Mouse (Mus musculus) T-cell, adult 2 months (primary cell): ENCODE results near the gene Gipc2.
"Not testable (repeated sequence)": the region's sequence is repeated elsewhere in the genome, so short reads cannot be mapped to it uniquely, and the experiment has no call there.

Source experiments
- DNase-seq: peaks from one replicate; pipeline ENCODE4 v3.0.0; 2022; ENCODE audit warnings: low spot score

Gipc2 gene

GRCm38 (mm10) chr3:152166099-152166423, at the start of gene Gipc2:
Gene Gipc2, minus strand, starts transcription at chr3:152166230.
- DNase-seq, result no peak

- DNase-seq, result no peak
These were observed 47.4 kb upstream of the Gipc2 start for GRCm38 (mm10) chr3:152213416-152213815.

GRCm38 (mm10) chr3:152211731-152212279, 45.8 kb upstream of the Gipc2 start:
- DNase-seq, result peak; percentile 79

GRCm38 (mm10) chr3:152210728-152211391, 44.8 kb upstream of the Gipc2 start:
- DNase-seq, result peak; percentile 65

- DNase-seq, result peak; percentile 100
These were observed 44.1 kb upstream of the Gipc2 start, which contains the start of the genes Dnajb4 and Fubp1 for GRCm38 (mm10) chr3:152209967-152210634. Gene Dnajb4, minus strand, starts transcription at chr3:152210302. Gene Fubp1, plus strand, starts transcription at chr3:152210422.

GRCm38 (mm10) chr3:152209177-152209966, 43.3 kb upstream of the Gipc2 start:
- DNase-seq, result no peak

- no peak for DNase-seq
These were observed 42.3 kb upstream of the Gipc2 start for GRCm38 (mm10) chr3:152208096-152208885.

GRCm38 (mm10) chr3:152207156-152207555, 41.1 kb upstream of the Gipc2 start:
- DNase-seq, result no peak

- peak; percentile 13 for DNase-seq
These were observed 38.5 kb upstream of the Gipc2 start for GRCm38 (mm10) chr3:152204577-152204976.

GRCm38 (mm10) chr3:152203996-152204395, 38.0 kb upstream of the Gipc2 start:
- DNase-seq, result no peak

- no peak for DNase-seq
These were observed 37.4 kb upstream of the Gipc2 start for GRCm38 (mm10) chr3:152203411-152203810.

GRCm38 (mm10) chr3:152202942-152203341, 36.9 kb upstream of the Gipc2 start:
- DNase-seq, result no peak

- no peak for DNase-seq
These were observed 35.6 kb upstream of the Gipc2 start for GRCm38 (mm10) chr3:152201651-152202050.

GRCm38 (mm10) chr3:152201181-152201580, 35.2 kb upstream of the Gipc2 start:
- no peak for DNase-seq

- no peak for DNase-seq
These were observed 33.1 kb upstream of the Gipc2 start for GRCm38 (mm10) chr3:152199125-152199524.

GRCm38 (mm10) chr3:152197246-152197645, 31.2 kb upstream of the Gipc2 start:
- not testable (repeated sequence) for DNase-seq

GRCm38 (mm10) chr3:152193635-152194097, 27.6 kb upstream of the Gipc2 start:
- peak; percentile 87 for DNase-seq

GRCm38 (mm10) chr3:152193177-152193576, 27.1 kb upstream of the Gipc2 start:
- no peak for DNase-seq

GRCm38 (mm10) chr3:152192238-152192931, 26.4 kb upstream of the Gipc2 start:
- DNase-seq, result peak; percentile 5

- DNase-seq, result peak; percentile 10
These were observed 25.8 kb upstream of the Gipc2 start for GRCm38 (mm10) chr3:152191791-152192237.
